Mouse (Mus musculus): ENCODE measurements around the gene Rpl31. TPM values are rescaled to one million over a fixed set of nuclear protein-coding genes. Genes with fewer than 3 reads are reported as not detected.

The Rpl31 gene
- polyA plus RNA-seq, 1 experiment from 2014 or later, result 579 TPM

GRCm38 (mm10) chr1:39408123-39408522, 40.5 kb downstream of the Rpl31 start:
- no peaks in the 10 kb centered on the region for H3K36me3 ChIP-seq
- H3K4me1 ChIP-seq, result peaks cover 25% of the 10 kb centered on the region
- ATAC-seq (replicated peaks; ENCODE audit: low FRiP score), result no peak
- no peak overlapping the region for H3K4me2 ChIP-seq
- no peak overlapping the region for H3K9ac ChIP-seq
- no peaks in the 10 kb centered on the region for H3K9me3 ChIP-seq (replicated peaks)
- no peak overlapping the region for H3K4me3 ChIP-seq (replicated peaks)
- H3K27me3 ChIP-seq, result no peaks in the 10 kb centered on the region
- WGBS, result 86% methylated on average over 6 of the region's 6 CpGs
- H3K27ac ChIP-seq, result no peak overlapping the region

- no peak for ATAC-seq (replicated peaks; ENCODE audit: low FRiP score)
- H3K4me1 ChIP-seq, result peaks cover 25% of the 10 kb centered on the region
- H3K27me3 ChIP-seq, result no peaks in the 10 kb centered on the region
- H3K9ac ChIP-seq, result no peak overlapping the region
- no peak overlapping the region for H3K4me2 ChIP-seq
- no peak overlapping the region for H3K27ac ChIP-seq
- no peak overlapping the region for H3K4me3 ChIP-seq (replicated peaks)
- 47% methylated on average over 7 of the region's 7 CpGs for WGBS
- no peaks in the 10 kb centered on the region for H3K9me3 ChIP-seq (replicated peaks)
- H3K36me3 ChIP-seq, result no peaks in the 10 kb centered on the region
Measured at GRCm38 (mm10) chr1:39408668-39409067, 41.0 kb downstream of the Rpl31 start.

DNA sequence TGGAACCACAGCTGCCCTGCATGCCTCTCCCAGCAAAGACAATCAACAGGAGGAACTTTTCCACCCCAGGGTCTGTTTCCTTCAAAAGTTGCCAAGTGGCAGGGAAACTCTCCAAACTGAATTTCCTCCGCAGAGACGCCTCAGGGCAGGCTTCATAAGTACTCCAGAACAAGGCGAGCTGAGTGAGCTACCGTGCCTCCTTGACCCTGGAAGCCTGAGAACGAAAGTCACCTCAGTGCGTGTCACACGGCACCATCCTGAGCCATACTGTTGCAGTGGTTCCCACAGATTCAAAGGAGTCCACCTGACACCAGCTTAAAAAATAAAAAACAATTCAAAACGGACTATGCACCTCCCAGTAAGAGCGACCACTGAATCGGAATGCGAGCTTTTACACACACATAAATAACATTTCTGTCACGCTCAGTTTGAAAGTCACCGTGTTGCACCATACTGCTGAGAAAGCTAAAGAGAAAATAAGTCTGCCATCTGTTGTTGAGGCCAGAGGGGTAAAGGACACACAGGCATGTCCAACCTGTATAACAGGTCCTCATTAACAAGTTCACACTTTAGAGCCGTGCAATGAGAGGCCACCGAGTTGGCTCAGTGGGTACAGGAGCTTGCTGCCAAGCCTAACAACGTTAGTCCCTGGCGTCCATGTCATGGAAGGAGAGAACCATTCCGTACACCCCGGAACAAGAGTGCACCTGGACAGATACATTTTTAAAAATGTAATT, 42.6 kb downstream of the Rpl31 start:
- H3K36me3 ChIP-seq, result no peaks in the 10 kb centered on the region
- H3K9ac ChIP-seq, result no peak overlapping the region
- H3K4me2 ChIP-seq, result no peak overlapping the region
- no peaks in the 10 kb centered on the region for H3K27me3 ChIP-seq
- no peak overlapping the region; the same call in 1 of the 2 replicates for H3K27ac ChIP-seq
- ATAC-seq (replicated peaks; ENCODE audit: low FRiP score), result 0 out of 2 replicates have a peak, but pooled peaks have one; percentile 37
- H3K9me3 ChIP-seq (replicated peaks), result 0 out of 2 replicates have a peak, but pooled peaks cover 3% of the 10 kb centered on the region
- H3K4me1 ChIP-seq, result peaks cover 25% of the 10 kb centered on the region
- WGBS, result 48% methylated on average over 19 of the region's 19 CpGs
- no peak overlapping the region for H3K4me3 ChIP-seq (replicated peaks)

DNA sequence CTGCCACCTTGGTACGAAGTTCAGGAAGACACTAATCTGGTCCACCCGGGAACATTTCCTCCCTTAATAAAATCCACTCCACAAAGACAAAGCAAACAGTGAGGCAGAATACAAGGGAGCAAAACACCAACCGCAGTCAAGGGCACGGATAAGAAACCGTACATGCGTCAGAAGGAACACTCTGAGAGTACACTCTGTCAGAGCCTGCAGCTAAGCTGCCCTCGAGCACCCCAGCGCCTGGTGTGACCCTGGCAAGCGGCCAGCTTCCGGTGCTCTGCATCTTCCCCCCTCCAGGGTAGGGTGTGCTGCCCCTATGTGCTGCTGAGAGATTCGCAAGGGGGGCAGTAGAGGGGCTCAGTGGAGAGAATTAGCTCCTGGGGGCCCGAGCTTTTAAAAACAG, 50.2 kb downstream of the Rpl31 start:
- 0 out of 2 replicates have a peak, but pooled peaks have one; percentile 46 for ATAC-seq (replicated peaks; ENCODE audit: low FRiP score)
- 0 out of 2 replicates have a peak overlapping the region, but pooled peaks have one; percentile 25 for H3K27ac ChIP-seq
- H3K4me2 ChIP-seq, result no peak overlapping the region
- H3K9me3 ChIP-seq (replicated peaks), result 0 out of 2 replicates have a peak, but pooled peaks cover 3% of the 10 kb centered on the region
- H3K27me3 ChIP-seq, result no peaks in the 10 kb centered on the region
- H3K4me1 ChIP-seq, result peaks cover 5% of the 10 kb centered on the region
- WGBS, result 34% methylated on average over 12 of the region's 12 CpGs
- H3K9ac ChIP-seq, result no peak overlapping the region
- no peak overlapping the region for H3K4me3 ChIP-seq (replicated peaks)
- H3K36me3 ChIP-seq, result no peaks in the 10 kb centered on the region; the same call in 1 of the 2 replicates

DNA sequence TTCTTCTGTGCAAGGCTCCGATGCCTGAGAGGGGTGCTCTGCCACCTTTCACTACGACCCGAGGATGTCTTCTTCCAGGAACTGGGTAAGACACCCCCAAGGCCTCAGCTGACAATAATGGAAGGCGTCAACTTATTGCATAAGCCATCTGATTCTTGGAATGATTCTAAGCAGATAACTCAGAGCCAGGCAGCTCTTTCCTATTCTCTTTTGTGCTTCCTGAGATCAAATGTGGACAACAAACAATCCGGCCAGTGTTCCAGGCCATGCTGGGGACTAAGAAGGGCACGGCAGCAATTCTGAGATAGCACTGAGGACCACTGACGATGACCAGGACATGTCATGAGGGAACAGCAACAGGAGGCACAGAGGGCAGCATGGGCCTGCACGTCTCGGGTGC, 51.2 kb downstream of the Rpl31 start:
- no peak overlapping the region for H3K4me3 ChIP-seq (replicated peaks)
- no peaks in the 10 kb centered on the region for H3K27me3 ChIP-seq
- ATAC-seq (replicated peaks; ENCODE audit: low FRiP score), result no peak
- H3K9me3 ChIP-seq (replicated peaks), result 0 out of 2 replicates have a peak, but pooled peaks cover 3% of the 10 kb centered on the region
- H3K27ac ChIP-seq, result no peak overlapping the region
- no peak overlapping the region for H3K4me2 ChIP-seq
- no peaks in the 10 kb centered on the region; the same call in 1 of the 2 replicates for H3K36me3 ChIP-seq
- 86% methylated on average over 9 of the region's 9 CpGs for WGBS
- no peak overlapping the region for H3K9ac ChIP-seq
- peaks cover 5% of the 10 kb centered on the region for H3K4me1 ChIP-seq

GRCm38 (mm10) chr1:39420987-39421386, 53.3 kb downstream of the Rpl31 start:
- H3K4me1 ChIP-seq, result peaks cover 5% of the 10 kb centered on the region
- H3K27me3 ChIP-seq, result no peaks in the 10 kb centered on the region
- H3K36me3 ChIP-seq, result no peaks in the 10 kb centered on the region; the same call in 1 of the 2 replicates
- no peaks in the 10 kb centered on the region for H3K9me3 ChIP-seq (replicated peaks)
- 89% methylated on average over 6 of the region's 6 CpGs for WGBS
- H3K4me2 ChIP-seq, result no peak overlapping the region
- no peak overlapping the region for H3K27ac ChIP-seq
- no peak overlapping the region for H3K4me3 ChIP-seq (replicated peaks)
- no peak overlapping the region for H3K9ac ChIP-seq
- ATAC-seq (replicated peaks; ENCODE audit: low FRiP score), result no peak

Other genes starting within 250 kb of the Rpl31 start
- 0.92 and 1.2 TPM in 2 replicates for gene Npas2, start 174.1 kb upstream of the Rpl31 start, polyA plus RNA-seq (2015; fragmentation: Nextera tagmentation; extraction: Ambion mirVana)
- gene Tbc1d8, start 110.9 kb downstream of the Rpl31 start, polyA plus RNA-seq (2015; fragmentation: Nextera tagmentation; extraction: Ambion mirVana), result 9.9 and 10.4 TPM in 2 replicates
- 24.2 and 24.4 TPM in 2 replicates for gene Cnot11, start 167.2 kb downstream of the Rpl31 start, polyA plus RNA-seq (2015; fragmentation: Nextera tagmentation; extraction: Ambion mirVana)
- gene Rnf149, start 209.6 kb downstream of the Rpl31 start, polyA plus RNA-seq (2015; fragmentation: Nextera tagmentation; extraction: Ambion mirVana), result 31.9 and 33.3 TPM in 2 replicates

All from kidney, embryonic 15.5 days (tissue).